Mouse (Mus musculus) thymus, adult 18-20 months (tissue): ENCODE results near the gene BC052040.

Experiments used
- DNase-seq, 2 experiments: peaks; one replicate each; pipeline ENCODE4 v3.0.0; 2022; ENCODE audit warnings: mixed read lengths in 2 of 2

BC052040 gene

GRCm38 (mm10) chr2:115774153-115774908 is 192.8 kb downstream of the BC052040 start:
- no peak for DNase-seq

- DNase-seq: no peak
These were observed 194.1 kb downstream of the BC052040 start for GRCm38 (mm10) chr2:115775488-115776217.

- DNase-seq: no peak
These were observed 195.7 kb downstream of the BC052040 start for GRCm38 (mm10) chr2:115776924-115777860.

- DNase-seq: no peak
These were observed 199.1 kb downstream of the BC052040 start for GRCm38 (mm10) chr2:115780546-115781011.

GRCm38 (mm10) chr2:115785687-115786086 is 204.2 kb downstream of the BC052040 start:
- no peak for DNase-seq

- DNase-seq: no peak
These were observed 217.3 kb downstream of the BC052040 start for GRCm38 (mm10) chr2:115798839-115799238.

- no peak for DNase-seq
These were observed 226.9 kb downstream of the BC052040 start for GRCm38 (mm10) chr2:115808376-115808775.

GRCm38 (mm10) chr2:115813316-115813715 is 231.8 kb downstream of the BC052040 start:
- DNase-seq: no peak

GRCm38 (mm10) chr2:115813721-115814120 is 232.2 kb downstream of the BC052040 start:
- DNase-seq: no peak

- DNase-seq: no peak
These were observed 236.4 kb downstream of the BC052040 start for GRCm38 (mm10) chr2:115817959-115818358.

- DNase-seq: no peak
These were observed 240.8 kb downstream of the BC052040 start for GRCm38 (mm10) chr2:115822361-115822760.
